Mouse (Mus musculus) lung, postnatal 0 days (tissue): ENCODE data around the gene Sgpp2.

ENCODE experiments used
- CTCF ChIP-seq: IDR thresholded peaks from 2 replicates; pipeline ENCODE4 v1.5.1; 2016; ENCODE audit warnings: antibody characterized with exemption, mild to moderate bottlenecking
- EP300 ChIP-seq: IDR thresholded peaks from 2 replicates; pipeline ENCODE4 v1.6.1; 2016; ENCODE audit warnings: antibody characterized with exemption, mild to moderate bottlenecking, control low read depth

- TF ChIP-seq CTCF (0 out of 2 replicates have a peak, but pooled peaks have one; percentile 26), EP300 (no peak)
Observed at GRCm38 (mm10) chr1:78325851-78326250, 15.7 kb downstream of the Sgpp2 start.
